Mouse (Mus musculus) MEL (cell line): ENCODE measurements around the gene Borcs8. TPM values are rescaled to one million over a fixed set of nuclear protein-coding genes. Genes with fewer than 3 reads are reported as not detected.
A peak's percentile ranks its signal among the peaks of the same experiment; 100 is the strongest.

Source experiments
- DNase-seq: peaks from one replicate; pipeline ENCODE4 v3.0.0; 2011; ENCODE audit warnings: low read depth, low spot score
- H3K27ac ChIP-seq: 2 replicates; pipeline ENCODE4 v1.5.1; 2012; ENCODE audit warnings: low read depth, mild to moderate bottlenecking, control low read depth, low read length, moderate library complexity; ENCODE audit not compliant: control insufficient read depth
- H3K27me3 ChIP-seq, 2 experiments: fragments of 150-350 bp in 1 of 2; sonication (generic) in 1 of 2; 2 replicates each; pipeline ENCODE4 v1.6.1; 2012; ENCODE audit warnings: low read length in 2 of 2, mild to moderate bottlenecking in 2 of 2, improper control_type of control experiment in 1 of 2, moderate library complexity in 1 of 2; ENCODE audit not compliant: insufficient read depth in 2 of 2, control insufficient read depth in 1 of 2
- H3K36me3 ChIP-seq, 2 experiments: 2 replicates each; pipeline ENCODE4 v1.6.1; 2012 to 2014; ENCODE audit warnings: low read length in 2 of 2, improper control_type of control experiment in 1 of 2, inconsistent platforms in 1 of 2, mild to moderate bottlenecking in 1 of 2; ENCODE audit not compliant: insufficient read depth in 2 of 2, control insufficient read depth in 1 of 2
- H3K4me1 ChIP-seq, 2 experiments: fragments of 150-350 bp in 1 of 2; sonication (generic) in 1 of 2; 2 replicates each; pipeline ENCODE4 v1.6.1; 2012; ENCODE audit warnings: low read length in 2 of 2, improper control_type of control experiment in 1 of 2, mild to moderate bottlenecking in 1 of 2; ENCODE audit not compliant: insufficient read depth in 2 of 2, control insufficient read depth in 1 of 2
- H3K4me3 ChIP-seq, 2 experiments: fragments of 150-350 bp in 1 of 2; sonication (generic) in 1 of 2; 2 replicates each; pipeline ENCODE4 v1.5.1; 2012; ENCODE audit warnings: low read depth in 2 of 2, low read length in 2 of 2, mild to moderate bottlenecking in 2 of 2, moderate library complexity in 2 of 2, control low read depth in 1 of 2, improper control_type of control experiment in 1 of 2; ENCODE audit not compliant: control insufficient read depth in 1 of 2, insufficient read depth in 1 of 2
- H3K79me2 ChIP-seq: 2 replicates; pipeline ENCODE4 v1.6.1; 2012; ENCODE audit warnings: mild to moderate bottlenecking, low read length, moderate library complexity; ENCODE audit not compliant: control insufficient read depth, poor library complexity, insufficient read depth
- H3K9ac ChIP-seq: 2 replicates; pipeline ENCODE4 v1.6.1; 2012; ENCODE audit warnings: low read depth, mild to moderate bottlenecking, control low read depth, low read length, moderate library complexity; ENCODE audit not compliant: control insufficient read depth, poor library complexity, severe bottlenecking
- H3K9me3 ChIP-seq: fragments of 150-350 bp; sonication (generic); replicated peaks from 2 replicates; pipeline ENCODE4 v1.6.1; 2012; ENCODE audit warnings: mild to moderate bottlenecking, low read length, improper control_type of control experiment, moderate library complexity; ENCODE audit not compliant: insufficient read depth
- BHLHE40 ChIP-seq: IDR thresholded peaks from 2 replicates; pipeline ENCODE4 v1.6.1; 2012; ENCODE audit warnings: low read depth, mild to moderate bottlenecking, inconsistent platforms, low read length, improper control_type of control experiment, borderline replicate concordance
- EP300 ChIP-seq, 2 experiments: IDR thresholded peaks; 2 replicates each; pipeline ENCODE4 v1.6.1; 2011; ENCODE audit warnings: improper control_type of control experiment in 2 of 2, low read length in 2 of 2, low read depth in 1 of 2, mild to moderate bottlenecking in 1 of 2
- GABPA ChIP-seq: IDR thresholded peaks from 2 replicates; pipeline ENCODE4 v1.6.1; 2012; ENCODE audit warnings: low read depth, mild to moderate bottlenecking, inconsistent platforms, low read length, improper control_type of control experiment, moderate library complexity
- GATA1 ChIP-seq: IDR thresholded peaks from 2 replicates; pipeline ENCODE4 v1.6.1; 2011; ENCODE audit warnings: low read depth, low read length, improper control_type of control experiment
- KAT2A ChIP-seq: conservative IDR thresholded peaks from 2 replicates; pipeline ENCODE4 v1.6.1; 2012; ENCODE audit warnings: low read depth, low read length, improper control_type of control experiment, inconsistent platforms
- MAFK ChIP-seq: IDR thresholded peaks from 2 replicates; pipeline ENCODE4 v1.6.1; 2011; ENCODE audit warnings: low read depth, mild to moderate bottlenecking, low read length, improper control_type of control experiment, borderline replicate concordance
- MAX ChIP-seq: IDR thresholded peaks from 2 replicates; pipeline ENCODE4 v1.6.1; 2011; ENCODE audit warnings: low read length, improper control_type of control experiment
- MXI1 ChIP-seq: IDR thresholded peaks from 2 replicates; pipeline ENCODE4 v1.6.1; 2011; ENCODE audit warnings: mild to moderate bottlenecking, low read depth, low read length, improper control_type of control experiment
- MYB ChIP-seq: IDR thresholded peaks from 2 replicates; pipeline ENCODE4 v1.6.1; 2011; ENCODE audit warnings: mild to moderate bottlenecking, low read depth, low read length, improper control_type of control experiment
- NRF1 ChIP-seq: IDR thresholded peaks from 2 replicates; pipeline ENCODE4 v1.6.1; 2014; ENCODE audit warnings: low read depth, mild to moderate bottlenecking, inconsistent platforms, low read length, improper control_type of control experiment, moderate library complexity; ENCODE audit not compliant: poor library complexity, insufficient read depth, severe bottlenecking
- POLR2A ChIP-seq, 2 experiments: IDR thresholded peaks; 2 replicates each; pipeline ENCODE4 v1.6.1; 2011 to 2012; ENCODE audit warnings: low read length in 2 of 2, mild to moderate bottlenecking in 2 of 2, control low read depth in 1 of 2, improper control_type of control experiment in 1 of 2, low read depth in 1 of 2, moderate library complexity in 1 of 2; ENCODE audit not compliant: control insufficient read depth in 1 of 2, insufficient read depth in 1 of 2, poor library complexity in 1 of 2
- RAD21 ChIP-seq: IDR thresholded peaks from 2 replicates; pipeline ENCODE4 v1.6.1; 2011; ENCODE audit warnings: mild to moderate bottlenecking, low read depth, low read length, improper control_type of control experiment
- RCOR1 ChIP-seq: IDR thresholded peaks from 2 replicates; pipeline ENCODE4 v1.6.1; 2012; ENCODE audit warnings: low read depth, mild to moderate bottlenecking, inconsistent platforms, low read length, improper control_type of control experiment
- SMC3 ChIP-seq: IDR thresholded peaks from 2 replicates; pipeline ENCODE4 v1.6.1; 2011; ENCODE audit warnings: low read depth, low read length, improper control_type of control experiment
- TAL1 ChIP-seq: IDR thresholded peaks from 2 replicates; pipeline ENCODE4 v1.6.1; 2012; ENCODE audit warnings: mild to moderate bottlenecking, inconsistent platforms, low read length, moderate library complexity, mixed read lengths
- TBP ChIP-seq: IDR thresholded peaks from 2 replicates; pipeline ENCODE4 v1.8.0; 2011; ENCODE audit warnings: low read depth, low read length, improper control_type of control experiment
- UBTF ChIP-seq: IDR thresholded peaks from 2 replicates; pipeline ENCODE4 v1.6.1; 2012; ENCODE audit warnings: low read depth, mild to moderate bottlenecking, inconsistent platforms, low read length, improper control_type of control experiment, moderate library complexity, borderline replicate concordance; ENCODE audit not compliant: insufficient read depth
- USF2 ChIP-seq, 2 experiments: IDR thresholded peaks; 2 replicates each; pipeline ENCODE4 v1.6.1; 2011 to 2012; ENCODE audit warnings: improper control_type of control experiment in 2 of 2, low read length in 2 of 2, borderline replicate concordance in 1 of 2, inconsistent platforms in 1 of 2, low read depth in 1 of 2, mild to moderate bottlenecking in 1 of 2; ENCODE audit not compliant: insufficient read depth in 1 of 2
- ZC3H11A ChIP-seq: IDR thresholded peaks from 2 replicates; pipeline ENCODE4 v1.6.1; 2012; ENCODE audit warnings: low read depth, mild to moderate bottlenecking, inconsistent platforms, low read length, improper control_type of control experiment
- ZKSCAN1 ChIP-seq: IDR thresholded peaks from 2 replicates; pipeline ENCODE4 v1.6.1; 2012; ENCODE audit warnings: low read depth, mild to moderate bottlenecking, inconsistent platforms, low read length, improper control_type of control experiment, moderate library complexity
- ZNF384 ChIP-seq: IDR thresholded peaks from 2 replicates; pipeline ENCODE4 v1.6.1; 2012; ENCODE audit warnings: low read depth, mild to moderate bottlenecking, inconsistent platforms, low read length, improper control_type of control experiment
- polyA plus RNA-seq, 2 experiments: library from polyadenylated mRNA; stranded (reverse) in 1 of 2; unstranded in 1 of 2; fragments of >175 nt in 1 of 2; fragments of >200 nt in 1 of 2; gene quantifications; 2 replicates each; pipeline versions ENCODE4 v1.2.1 to v1.2.4; 2012; ENCODE audit warnings: low replicate concordance in 2 of 2, low read depth in 1 of 2; ENCODE audit not compliant: insufficient read length in 2 of 2, insufficient read depth in 1 of 2, missing spikeins in 1 of 2
- total RNA-seq: library from RNA; depleted of rRNA; stranded (reverse); fragments of 300-350 nt; gene quantifications from 2 replicates; pipeline ENCODE4 v1.2.3, GENCODE M21; 2012

The Borcs8 gene
- total and polyA plus RNA-seq, 3 experiments: 49.5 to 73.0 TPM; not detected in 1

GRCm38 (mm10) chr8:70170748-70171147 is 31.4 kb downstream of the Borcs8 start:
- Histone ChIP-seq H3K9me3 (no peaks in the 10 kb centered on the region), H3K9ac (no peak overlapping the region), H3K36me3 (peaks cover 0 to 10% of the 10 kb centered on the region in 2 experiments; a peak in 2 of 4 replicates), H3K79me2 (peaks cover 10% of the 10 kb centered on the region), H3K4me3 (no peak overlapping the region), H3K27ac (no peak overlapping the region), H3K4me1 (peaks cover 7 to 19% of the 10 kb centered on the region in 2 experiments), H3K27me3 (no peaks in the 10 kb centered on the region)
- TF ChIP-seq POLR2A (IDR thresholded peaks at IDR 0.05; ENCODE audit: control insufficient read depth in 1 of 2, insufficient read depth in 1 of 2, low read depth in 1 of 2, low read length in 2 of 2, poor library complexity in 1 of 2) (no peak), EP300 (IDR thresholded peaks at IDR 0.05; ENCODE audit: low read depth in 1 of 2, low read length in 2 of 2) (no peak), TAL1 (no peak), NRF1 (no peak), MYB (no peak), MXI1 (no peak), ZKSCAN1 (no peak), GABPA (no peak), TBP (no peak), BHLHE40 (no peak), UBTF (no peak), KAT2A (no peak), USF2 (IDR thresholded peaks at IDR 0.05; ENCODE audit: borderline replicate concordance in 1 of 2, insufficient read depth in 1 of 2, low read depth in 1 of 2, low read length in 2 of 2) (no peak), SMC3 (no peak), GATA1 (no peak), RCOR1 (no peak)
- no peak for DNase-seq

GRCm38 (mm10) chr8:70171240-70171639 is 31.9 kb downstream of the Borcs8 start:
- no peak overlapping the region; the same call in 1 of the 2 replicates for H3K27ac ChIP-seq
- TF ChIP-seq MAFK (no peak), TAL1 (no peak), GABPA (no peak), MAX (no peak), POLR2A (IDR thresholded peaks at IDR 0.05; ENCODE audit: control insufficient read depth in 1 of 2, insufficient read depth in 1 of 2, low read depth in 1 of 2, low read length in 2 of 2, poor library complexity in 1 of 2) (no peak), EP300 (IDR thresholded peaks at IDR 0.05; ENCODE audit: low read depth in 1 of 2, low read length in 2 of 2) (no peak), RAD21 (no peak), USF2 (IDR thresholded peaks at IDR 0.05; ENCODE audit: borderline replicate concordance in 1 of 2, insufficient read depth in 1 of 2, low read depth in 1 of 2, low read length in 2 of 2) (no peak), ZNF384 (no peak), ZC3H11A (no peak)
- TF ChIP-seq, all 39 proteins: peak for 0
- H3K9me3 ChIP-seq: no peaks in the 10 kb centered on the region
- DNase-seq: no peak
- peaks cover 7 to 19% of the 10 kb centered on the region in 2 experiments for H3K4me1 ChIP-seq
- peaks cover 10% of the 10 kb centered on the region for H3K79me2 ChIP-seq
- H3K4me3 ChIP-seq: peak overlapping the region in 1 of 2 experiments; percentile 75; a peak in 1 of 4 replicates
- H3K36me3 ChIP-seq: peaks cover 0 to 10% of the 10 kb centered on the region in 2 experiments; a peak in 2 of 4 replicates
- peak overlapping the region; percentile 82; the same call in 1 of the 2 replicates for H3K9ac ChIP-seq
- no peaks in the 10 kb centered on the region for H3K27me3 ChIP-seq
